Mouse (Mus musculus) C2C12 (cell line): ENCODE measurements around the gene Cdr2.

ENCODE experiments used
- CEBPB ChIP-seq: IDR thresholded peaks from one replicate; pipeline ENCODE4 v1.6.1; 2011; ENCODE audit warnings: low read depth, mild to moderate bottlenecking, control low read depth, moderate library complexity
- CTCF ChIP-seq: IDR thresholded peaks from one replicate; pipeline ENCODE4 v1.5.1; 2011; ENCODE audit not compliant: control insufficient read depth, insufficient read depth, insufficient read length
- MAX ChIP-seq: IDR thresholded peaks from one replicate; pipeline ENCODE4 v1.6.1; 2011; ENCODE audit warnings: mild to moderate bottlenecking, control low read depth
- MYOD1 ChIP-seq: IDR thresholded peaks from one replicate; pipeline ENCODE4 v1.6.1; 2011; ENCODE audit warnings: low read depth; ENCODE audit not compliant: control insufficient read depth, insufficient read length
- USF1 ChIP-seq: IDR thresholded peaks from one replicate; pipeline ENCODE4 v1.6.1; 2011; ENCODE audit warnings: low read depth, mild to moderate bottlenecking, control low read depth, moderate library complexity

DNA sequence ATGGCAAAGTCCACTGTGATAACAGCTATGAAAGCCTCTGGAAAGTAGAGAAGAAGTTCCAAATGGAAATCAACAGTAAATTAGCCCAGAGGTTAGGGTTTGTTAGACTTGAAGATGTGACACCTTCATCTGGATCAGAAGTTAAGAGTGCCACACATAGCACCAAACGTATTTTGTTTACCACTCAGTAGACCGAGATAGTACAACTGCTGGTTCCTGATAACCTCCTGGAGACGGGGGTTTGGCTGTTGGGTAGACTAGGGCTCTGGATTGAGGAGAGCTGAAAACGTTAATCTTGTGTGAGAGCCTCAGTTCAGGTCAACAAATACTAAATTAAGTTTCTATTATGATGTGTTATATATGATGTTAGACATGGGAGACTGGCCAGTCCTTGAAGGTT, 2.1 kb downstream of the Cdr2 start:
- no peak for TF ChIP-seq CTCF
- no peak for TF ChIP-seq MYOD1
- TF ChIP-seq USF1: no peak
- no peak for TF ChIP-seq CEBPB
- TF ChIP-seq MAX: no peak
